In genomic region chr7:31069491-31069890, GRCm38 (mm10) we compare ENCODE assay signal across 21 mouse cellular contexts. TPM values are rescaled to one million over a fixed set of nuclear protein-coding genes. Genes with fewer than 3 reads are reported as not detected.
A peak's percentile ranks its signal among the peaks of the same experiment; 100 is the strongest.
DNase-seq lines count a peak whose midpoint lies in the region; ATAC-seq lines count a peak whose summit lies in the region.
"Had no signal": no experiment of that assay in that cellular context is flagged by ENCODE, and none has a peak within 500 bp of the region (broad histone marks: within the 10 kb centered on the region; RNA-seq: fewer than 3 reads in every experiment).

No protein-coding gene starts in this region.

- no peak for ATAC-seq in cerebellum, adult (ENCODE audit: insufficient number of reproducible peaks, low FRiP score, low TSS enrichment)
- no peak for ATAC-seq in CD4-positive, CD25-positive, alpha-beta regulatory T cell, adult 4 months
- ATAC-seq: activated CD4-positive, CD25-positive, alpha-beta regulatory T cell, adult 4 months; forebrain, embryonic 16.5 days; hindbrain, embryonic 16.5 days; inflammation-experienced regulatory T-cells, adult 6 months; intestine, postnatal 0 days had no signal

- DNase-seq in cerebellum, adult 9-10 months = peak; percentile 66
- peak; percentile 55 for DNase-seq in kidney, postnatal 10 days
- DNase-seq in kidney, adult 11 months = no peak
- peak; percentile 43 for DNase-seq in ES-CJ7 (ENCODE audit: low read depth, low spot score)
- DNase-seq in ZHBTc4 (ENCODE audit: low read depth, low spot score) = peak; percentile 50
- DNase-seq in ovary, postnatal 10 days (ENCODE audit: low spot score) = no peak
- DNase-seq: adrenal gland, postnatal 25 days; gastrocnemius, postnatal 10 days; heart, adult 18-20 months; heart, postnatal 10 days; heart, postnatal 4 days had no signal

RNA-seq across cellular contexts. Expression of gene Fxyd3, which starts 7.0 kb away (rescaled TPM):
- under 1 TPM in 1 of 2 experiments, not detected in 1; 0.27 TPM for polyA plus RNA-seq in CD4-positive, CD25-positive, alpha-beta regulatory T cell, adult 4 months (2017; shearing (Covaris generic))
- polyA plus RNA-seq: activated CD4-positive, CD25-positive, alpha-beta regulatory T cell, adult 4 months; G1E had no signal

RNA-seq across cellular contexts. Expression of gene Lgi4, which starts 10.3 kb away (rescaled TPM):
- not detected for polyA plus RNA-seq in CD4-positive, CD25-positive, alpha-beta regulatory T cell, adult 4 months (2017; shearing (Covaris generic))
- polyA plus RNA-seq: G1E; heart, embryonic 14.5 days had no signal

RNA-seq across cellular contexts. Expression of gene Fxyd1, which starts 12.5 kb away (rescaled TPM):
- polyA plus RNA-seq in CD4-positive, CD25-positive, alpha-beta regulatory T cell, adult 4 months (2017; shearing (Covaris generic)) = not detected
- polyA plus RNA-seq: activated CD4-positive, CD25-positive, alpha-beta regulatory T cell, adult 4 months; G1E had no signal

RNA-seq across cellular contexts. Expression of gene Fxyd7, which starts 18.2 kb away (rescaled TPM):
- not detected for polyA plus RNA-seq in CD4-positive, CD25-positive, alpha-beta regulatory T cell, adult 4 months (2017; shearing (Covaris generic))
- polyA plus RNA-seq: activated CD4-positive, CD25-positive, alpha-beta regulatory T cell, adult 4 months; C2C12; G1E; inflammation-experienced regulatory T-cells, adult 6 months had no signal

RNA-seq across cellular contexts. Expression of gene Fxyd5, which starts 27.2 kb away (rescaled TPM):
- 1,000 to 10,000 TPM; 1,918 to 1,991 TPM for polyA plus RNA-seq in CD4-positive, CD25-positive, alpha-beta regulatory T cell, adult 4 months (2017; shearing (Covaris generic))

Comparison
In these comparisons a context has a peak if more than half of its experiments do, and no peak if none do; other contexts are left out.
1. DNase-seq: peak in cerebellum, adult 9-10 months (single experiment), kidney, postnatal 10 days (single experiment), ES-CJ7 (single experiment) and ZHBTc4 (single experiment); none in kidney, adult 11 months (single experiment) and ovary, postnatal 10 days (single experiment).